Mouse (Mus musculus) gastrocnemius, adult 2 months (tissue): ENCODE data around the gene Dnajc16. TPM values are rescaled to one million over a fixed set of nuclear protein-coding genes. Genes with fewer than 3 reads are reported as not detected.
A peak's percentile ranks its signal among the peaks of the same experiment; 100 is the strongest.

Source experiments
- DNase-seq: peaks from one replicate; pipeline ENCODE4 v3.0.0; 2022
- H3K27ac ChIP-seq: fragments of 200-600 bp; 2 replicates; pipeline ENCODE4 v1.8.1; 2022; ENCODE audit warnings: mild to moderate bottlenecking
- H3K4me3 ChIP-seq: fragments of 200-600 bp; 2 replicates; pipeline ENCODE4 v1.8.1; 2022; ENCODE audit warnings: mild to moderate bottlenecking, moderate library complexity
- CTCF ChIP-seq: fragments of 200-600 bp; IDR thresholded peaks from 2 replicates; pipeline ENCODE4 v1.8.1; 2022; ENCODE audit warnings: antibody characterized with exemption, mild to moderate bottlenecking, moderate library complexity
- intact Hi-C: fragments of 180-260 bp; cut with DNase I; formaldehyde crosslinking; loops from one replicate; pipeline ENCODE4 v1.15.1; 2025
- total RNA-seq, 2 experiments: library from RNA; stranded (reverse); gene quantifications; 2 replicates each; pipeline ENCODE4 v1.2.3; 2021

Dnajc16 gene
- total RNA-seq, 2 experiments from 2014 or later: 12.6 to 12.9 TPM

GRCm38 (mm10) chr4:141755375-141755930, 35.3 kb downstream of the Dnajc16 start:
- no peak for DNase-seq
- no peak overlapping the region for H3K4me3 ChIP-seq
- H3K27ac ChIP-seq: no peak overlapping the region
- intact Hi-C loops: no loop called here
- TF ChIP-seq CTCF: no peak

GRCm38 (mm10) chr4:141752076-141752421, 38.7 kb downstream of the Dnajc16 start:
- no peak for DNase-seq
- Histone ChIP-seq H3K27ac (no peak overlapping the region), H3K4me3 (no peak overlapping the region)
- no peak for TF ChIP-seq CTCF
- intact Hi-C loops: no loop called here

- TF ChIP-seq CTCF: no peak
- no peak overlapping the region for H3K4me3 ChIP-seq
- DNase-seq: no peak
- peak overlapping the region; percentile 16; the same call in 1 of the 2 replicates for H3K27ac ChIP-seq
- intact Hi-C loops: no loop called here
These were observed 39.2 kb downstream of the Dnajc16 start for GRCm38 (mm10) chr4:141751419-141752075.

- no peak for TF ChIP-seq CTCF
- no peak for DNase-seq
- peak overlapping the region; percentile 16; the same call in 1 of the 2 replicates for H3K27ac ChIP-seq
- intact Hi-C loops: no loop called here
- H3K4me3 ChIP-seq: no peak overlapping the region
These were observed 39.9 kb downstream of the Dnajc16 start for GRCm38 (mm10) chr4:141750826-141751225.

- no peak for TF ChIP-seq CTCF
- H3K4me3 ChIP-seq: peak overlapping the region; percentile 19; the same call in 1 of the 2 replicates
- intact Hi-C loops: no loop called here
- peak; percentile 82 for DNase-seq
- H3K27ac ChIP-seq: peak overlapping the region; percentile 83
These were observed 41.2 kb downstream of the Dnajc16 start for GRCm38 (mm10) chr4:141749557-141749956.

- intact Hi-C loops: no loop called here
- H3K27ac ChIP-seq: no peak within 1 kb of the TSS
- no peak for TF ChIP-seq CTCF
- DNase-seq: no peak
- H3K4me3 ChIP-seq: no peak within 1 kb of the TSS
These were observed 44.0 kb downstream of the Dnajc16 start, which contains the start of gene Agmat for GRCm38 (mm10) chr4:141746578-141747346. Gene Agmat, plus strand, starts transcription at chr4:141746672.

GRCm38 (mm10) chr4:141742381-141742780, 48.4 kb downstream of the Dnajc16 start:
- TF ChIP-seq CTCF: no peak
- Histone ChIP-seq H3K27ac (peak overlapping the region; percentile 56; the same call in 1 of the 2 replicates), H3K4me3 (no peak overlapping the region)
- intact Hi-C loops: no loop called here
- DNase-seq: no peak

- no peak for TF ChIP-seq CTCF
- peak; percentile 55 for DNase-seq
- Histone ChIP-seq H3K27ac (peak overlapping the region; percentile 56; the same call in 1 of the 2 replicates), H3K4me3 (no peak overlapping the region)
- intact Hi-C loops: no loop called here
These were observed 48.9 kb downstream of the Dnajc16 start for GRCm38 (mm10) chr4:141741856-141742255.

GRCm38 (mm10) chr4:141738015-141738414, 52.7 kb downstream of the Dnajc16 start:
- intact Hi-C loops: no loop called here
- Histone ChIP-seq H3K27ac (peak overlapping the region; percentile 59; the same call in 1 of the 2 replicates), H3K4me3 (no peak overlapping the region)
- TF ChIP-seq CTCF: no peak
- DNase-seq: peak; percentile 49

GRCm38 (mm10) chr4:141736856-141737255, 53.9 kb downstream of the Dnajc16 start:
- intact Hi-C loops: no loop called here
- TF ChIP-seq CTCF: no peak
- DNase-seq: no peak
- no peak overlapping the region for H3K4me3 ChIP-seq
- H3K27ac ChIP-seq: no peak overlapping the region

GRCm38 (mm10) chr4:141735206-141735560, 55.5 kb downstream of the Dnajc16 start:
- TF ChIP-seq CTCF: no peak
- DNase-seq: no peak
- Histone ChIP-seq H3K4me3 (peak overlapping the region; percentile 70), H3K27ac (peak overlapping the region; percentile 86)
- intact Hi-C loops: no loop called here

- intact Hi-C loops: no loop called here
- TF ChIP-seq CTCF: no peak
- Histone ChIP-seq H3K27ac (peak overlapping the region; percentile 86), H3K4me3 (peak overlapping the region; percentile 70)
- DNase-seq: peak; percentile 94
These were observed 56.1 kb downstream of the Dnajc16 start for GRCm38 (mm10) chr4:141734446-141735205.
